ENCODE assay signal across 15 mouse cellular contexts in the genomic region with DNA sequence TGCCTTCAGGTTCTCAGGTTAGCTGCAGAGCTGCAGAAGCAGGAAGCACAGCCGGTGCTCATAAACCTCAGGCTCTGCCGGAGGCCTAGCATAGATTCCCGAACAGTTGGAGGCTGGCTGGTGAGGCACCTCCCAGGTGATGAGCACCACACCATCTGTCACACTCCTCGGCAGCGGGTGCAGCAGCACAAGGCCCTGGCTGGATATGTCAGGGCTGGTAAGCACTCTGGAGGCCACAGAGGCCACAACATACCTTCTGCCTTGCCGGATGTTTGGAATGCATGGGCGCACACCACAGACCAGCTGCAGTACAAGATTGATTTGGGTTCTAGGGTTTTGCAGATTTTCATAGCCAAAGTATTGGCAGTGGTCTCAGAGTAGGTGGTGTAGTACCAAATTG.
DNase-seq lines count a peak whose midpoint lies in the region; ATAC-seq and TF ChIP-seq lines count a peak whose summit lies in the region.
"Had no signal": no experiment of that assay in that cellular context is flagged by ENCODE, and none has a peak within 500 bp of the region (broad histone marks: within the 10 kb centered on the region; RNA-seq: fewer than 3 reads in every experiment).

No protein-coding gene starts in this region.

- WGBS in cerebellum, adult 2 months: 36% methylated on average over 7 of the region's 7 CpGs
- WGBS in midbrain, postnatal 0 days: 80% methylated on average over 7 of the region's 7 CpGs

- ATAC-seq in midbrain, postnatal 0 days (ENCODE audit: low FRiP score): no peak

- no peak overlapping the region for H3K27ac ChIP-seq in cerebellum, adult 2 months (ENCODE audit: insufficient read depth, low read length)
- no peak overlapping the region for H3K27ac ChIP-seq in midbrain, postnatal 0 days (ENCODE audit: low read depth, low read length)
- H3K27ac ChIP-seq: embryonic facial prominence, embryonic 12.5 days; hindbrain, embryonic 14.5 days; left cerebral cortex, adult 2 months; limb, embryonic 15.5 days had no signal

- no peak overlapping the region for H3K4me3 ChIP-seq in cerebellum, adult 2 months (replicated peaks; ENCODE audit: insufficient read depth, low read depth, low read length)
- no peak overlapping the region for H3K4me3 ChIP-seq in midbrain, postnatal 0 days (ENCODE audit: low read depth, low read length)
- H3K4me3 ChIP-seq: embryonic facial prominence, embryonic 12.5 days; left cerebral cortex, adult 2 months; limb, embryonic 15.5 days had no signal

- H3K9me3 ChIP-seq in midbrain, postnatal 0 days (ENCODE audit: low read length): no peaks in the 10 kb centered on the region
- H3K9me3 ChIP-seq: embryonic facial prominence, embryonic 12.5 days; limb, embryonic 15.5 days had no signal

- H3K9ac ChIP-seq in midbrain, postnatal 0 days (replicated peaks; ENCODE audit: low read length, poor library complexity, severe bottlenecking): no peak overlapping the region
- H3K9ac ChIP-seq: embryonic facial prominence, embryonic 12.5 days; hindbrain, embryonic 14.5 days; limb, embryonic 15.5 days; lung, embryonic 14.5 days had no signal

- no peak for TF ChIP-seq CTCF in cerebellum, adult 2 months (IDR thresholded peaks at IDR 0.05; ENCODE audit: borderline replicate concordance, insufficient read depth, low read depth, low read length)
- no peak for TF ChIP-seq CTCF in midbrain, postnatal 0 days (IDR thresholded peaks at IDR 0.05)

- H3K4me2 ChIP-seq in midbrain, postnatal 0 days (ENCODE audit: low read depth, low read length, poor library complexity, severe bottlenecking): no peak overlapping the region
- H3K4me2 ChIP-seq: embryonic facial prominence, embryonic 12.5 days; hindbrain, embryonic 14.5 days; limb, embryonic 15.5 days; lung, embryonic 14.5 days had no signal

- intact Hi-C loops in left cerebral cortex, postnatal 10 days (cut with DNase I): no loop called here

- no peaks in the 10 kb centered on the region for H3K27me3 ChIP-seq in cerebellum, adult 2 months (ENCODE audit: control insufficient read depth, insufficient read depth, low read length)
- H3K27me3 ChIP-seq in midbrain, postnatal 0 days (ENCODE audit: insufficient read depth, low read length): no peaks in the 10 kb centered on the region
- H3K27me3 ChIP-seq: embryonic facial prominence, embryonic 12.5 days; limb, embryonic 15.5 days had no signal

- peak; percentile 15 to 18 for DNase-seq in left cerebral cortex, adult 18-20 months (ENCODE audit: low spot score in 2 of 2)
- DNase-seq in left cerebral cortex, postnatal 10 days (ENCODE audit: extremely low spot score in 1 of 2, low spot score in 2 of 2): no peak
- DNase-seq in B cell, adult 2 months: peak; percentile 12
- DNase-seq in cerebellum, adult 2 months: peak; percentile 52 to 61
- peak; percentile 55 for DNase-seq in thymus, postnatal 0 days (ENCODE audit: low spot score)
- DNase-seq in midbrain, postnatal 0 days (ENCODE audit: low spot score): no peak
- DNase-seq in adrenal gland, postnatal 14 days: no peak
- DNase-seq: heart, adult 18-20 months; heart, postnatal 10 days; kidney, adult 8-10 months; lung, embryonic 14.5 days had no signal

- peaks cover 4% of the 10 kb centered on the region; the same call in 1 of the 2 replicates for H3K36me3 ChIP-seq in midbrain, postnatal 0 days (ENCODE audit: insufficient read depth, low read length)
- H3K36me3 ChIP-seq: embryonic facial prominence, embryonic 12.5 days; limb, embryonic 15.5 days had no signal

- peaks cover 26% of the 10 kb centered on the region for H3K4me1 ChIP-seq in cerebellum, adult 2 months (ENCODE audit: control insufficient read depth, insufficient read depth, low read length)
- H3K4me1 ChIP-seq in midbrain, postnatal 0 days (ENCODE audit: insufficient read depth, low read length): peaks cover 5% of the 10 kb centered on the region; the same call in 1 of the 2 replicates

- no peak for TF ChIP-seq POLR2A in cerebellum, adult 2 months (IDR thresholded peaks at IDR 0.05; ENCODE audit: borderline replicate concordance, insufficient read depth, low read length)

Comparison
In these comparisons a context has a peak if more than half of its experiments do, and no peak if none do; other contexts are left out.
1. DNase-seq: peak in left cerebral cortex, adult 18-20 months (2 of 2), B cell, adult 2 months (2 of 2), cerebellum, adult 2 months (2 of 2) and thymus, postnatal 0 days (single experiment); none in left cerebral cortex, postnatal 10 days (0 of 2), midbrain, postnatal 0 days (single experiment) and adrenal gland, postnatal 14 days (single experiment).